Mouse (Mus musculus): Measurements from ENCODE around the gene Igf2bp2.

Igf2bp2 gene

GRCm38 (mm10) chr16:22149076-22149475, 14.0 kb downstream of the Igf2bp2 start:
- no peak for DNase-seq (ENCODE audit: low spot score)

- no peak for DNase-seq (ENCODE audit: low spot score)
Measured at GRCm38 (mm10) chr16:22147131-22147530, 16.0 kb downstream of the Igf2bp2 start.

- DNase-seq (ENCODE audit: low spot score), result no peak
Measured at GRCm38 (mm10) chr16:22146071-22146470, 17.0 kb downstream of the Igf2bp2 start.

GRCm38 (mm10) chr16:22144490-22144889, 18.6 kb downstream of the Igf2bp2 start:
- no peak for DNase-seq (ENCODE audit: low spot score)

GRCm38 (mm10) chr16:22140861-22141260, 22.2 kb downstream of the Igf2bp2 start:
- DNase-seq (ENCODE audit: low spot score), result no peak

- DNase-seq (ENCODE audit: low spot score), result no peak
Measured at GRCm38 (mm10) chr16:22139821-22140220, 23.3 kb downstream of the Igf2bp2 start.

GRCm38 (mm10) chr16:22136198-22136597, 26.9 kb downstream of the Igf2bp2 start:
- DNase-seq (ENCODE audit: low spot score), result no peak

GRCm38 (mm10) chr16:22131321-22131720, 31.8 kb downstream of the Igf2bp2 start:
- no peak for DNase-seq (ENCODE audit: low spot score)

- DNase-seq (ENCODE audit: low spot score), result no peak
Measured at GRCm38 (mm10) chr16:22129511-22129910, 33.6 kb downstream of the Igf2bp2 start.

- no peak for DNase-seq (ENCODE audit: low spot score)
Measured at GRCm38 (mm10) chr16:22128595-22128994, 34.5 kb downstream of the Igf2bp2 start.

- no peak for DNase-seq (ENCODE audit: low spot score)
Measured at GRCm38 (mm10) chr16:22127806-22128205, 35.3 kb downstream of the Igf2bp2 start.

GRCm38 (mm10) chr16:22126936-22127335, 36.2 kb downstream of the Igf2bp2 start:
- DNase-seq (ENCODE audit: low spot score), result no peak

GRCm38 (mm10) chr16:22124325-22124918, 38.7 kb downstream of the Igf2bp2 start:
- no peak for DNase-seq (ENCODE audit: low spot score)

- DNase-seq (ENCODE audit: low spot score), result no peak
Measured at GRCm38 (mm10) chr16:22123658-22124057, 39.4 kb downstream of the Igf2bp2 start.

- DNase-seq (ENCODE audit: low spot score), result no peak
Measured at GRCm38 (mm10) chr16:22121109-22121508, 42.0 kb downstream of the Igf2bp2 start.

GRCm38 (mm10) chr16:22119524-22119923, 43.6 kb downstream of the Igf2bp2 start:
- DNase-seq (ENCODE audit: low spot score), result no peak

- no peak for DNase-seq (ENCODE audit: low spot score)
Measured at GRCm38 (mm10) chr16:22118716-22119501, 44.2 kb downstream of the Igf2bp2 start.

- no peak for DNase-seq (ENCODE audit: low spot score)
Measured at GRCm38 (mm10) chr16:22118151-22118550, 44.9 kb downstream of the Igf2bp2 start.

GRCm38 (mm10) chr16:22116748-22117147, 46.4 kb downstream of the Igf2bp2 start:
- DNase-seq (ENCODE audit: low spot score), result no peak

GRCm38 (mm10) chr16:22116058-22116457, 47.0 kb downstream of the Igf2bp2 start:
- DNase-seq (ENCODE audit: low spot score), result no peak

- DNase-seq (ENCODE audit: low spot score), result no peak
Measured at GRCm38 (mm10) chr16:22110036-22110435, 53.1 kb downstream of the Igf2bp2 start.

- peak; percentile 60 for DNase-seq (ENCODE audit: low spot score)
Measured at GRCm38 (mm10) chr16:22109159-22109558, 53.9 kb downstream of the Igf2bp2 start.

GRCm38 (mm10) chr16:22107897-22108516, 55.1 kb downstream of the Igf2bp2 start:
- DNase-seq (ENCODE audit: low spot score), result peak; percentile 66

Measured in yolk sac, embryonic 10.5 days (tissue).